In the genomic region with DNA sequence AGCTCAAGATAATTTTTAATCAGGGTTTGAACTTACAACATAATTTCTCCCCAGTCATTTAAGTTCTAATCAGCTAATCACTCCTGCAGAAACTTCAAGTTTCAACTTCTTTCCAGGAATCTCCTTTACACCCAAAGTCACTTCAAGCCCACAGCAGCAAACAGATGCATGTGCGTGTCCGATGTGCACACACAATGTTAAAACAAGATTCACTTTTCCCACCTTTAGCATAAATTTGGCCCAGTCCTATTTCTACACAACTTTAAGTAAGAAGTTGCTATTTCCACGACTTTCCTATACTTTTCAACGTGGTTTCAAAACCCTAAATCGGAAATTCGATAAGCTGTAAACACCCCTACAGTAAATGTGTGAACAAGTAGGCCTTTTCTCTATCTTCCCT, we compare ENCODE assay signal across 8 mouse cellular contexts. TPM values are rescaled to one million over a fixed set of nuclear protein-coding genes. Genes with fewer than 3 reads are reported as not detected.
DNase-seq lines count a peak whose midpoint lies in the region; ATAC-seq and TF ChIP-seq lines count a peak whose summit lies in the region.

No protein-coding gene starts in this region.

- TF ChIP-seq POLR2A in myocyte (IDR thresholded peaks at IDR 0.05; ENCODE audit: insufficient read length, low read depth) = no peak

- no peaks in the 10 kb centered on the region for H3K9me3 ChIP-seq in kidney, embryonic 16.5 days (ENCODE audit: low read length)
- H3K9me3 ChIP-seq in embryonic facial prominence, embryonic 11.5 days (replicated peaks; ENCODE audit: control insufficient read depth, low read length) = no peaks in the 10 kb centered on the region
- no peaks in the 10 kb centered on the region for H3K9me3 ChIP-seq in intestine, embryonic 16.5 days (ENCODE audit: control insufficient read depth, low read length)

- H3K79me2 ChIP-seq in myocyte (ENCODE audit: control insufficient read depth, insufficient read depth) = peaks cover 10% of the 10 kb centered on the region

- H3K27me3 ChIP-seq in kidney, embryonic 16.5 days (ENCODE audit: insufficient read depth, low read length) = no peaks in the 10 kb centered on the region
- no peaks in the 10 kb centered on the region for H3K27me3 ChIP-seq in embryonic facial prominence, embryonic 11.5 days (ENCODE audit: control insufficient read depth, insufficient read depth, low read length)
- no peaks in the 10 kb centered on the region for H3K27me3 ChIP-seq in intestine, embryonic 16.5 days (replicated peaks; ENCODE audit: control insufficient read depth, insufficient read depth, low read length)
- H3K27me3 ChIP-seq in myocyte (ENCODE audit: control insufficient read depth, insufficient read depth, insufficient read length) = no peaks in the 10 kb centered on the region

- intact Hi-C loops in left cerebral cortex, postnatal 4 days (cut with DNase I) = no loop called here
- intact Hi-C loops in left cerebral cortex, postnatal 25 days (cut with DNase I) = no loop called here

- peak overlapping the region; percentile 86 for H3K9ac ChIP-seq in kidney, embryonic 16.5 days (replicated peaks; ENCODE audit: low read length)
- H3K9ac ChIP-seq in embryonic facial prominence, embryonic 11.5 days (replicated peaks; ENCODE audit: low read length) = peak overlapping the region; percentile 13; the same call in 1 of the 2 replicates
- H3K9ac ChIP-seq in intestine, embryonic 16.5 days (ENCODE audit: low read depth, low read length) = peak overlapping the region; percentile 36

- no peak for DNase-seq in kidney, adult 18-20 months
- no peak for DNase-seq in embryonic facial prominence, embryonic 11.5 days (ENCODE audit: low spot score)
- DNase-seq in left cerebral cortex, postnatal 4 days = no peak
- no peak for DNase-seq in layer of hippocampus, adult 8-10 months (ENCODE audit: low spot score in 2 of 2)
- DNase-seq in left cerebral cortex, postnatal 25 days (ENCODE audit: low spot score in 2 of 2) = no peak

- H3K4me1 ChIP-seq in kidney, embryonic 16.5 days (ENCODE audit: insufficient read depth, low read length) = peaks cover 8% of the 10 kb centered on the region
- H3K4me1 ChIP-seq in embryonic facial prominence, embryonic 11.5 days (ENCODE audit: control insufficient read depth, insufficient read depth, low read length) = no peaks in the 10 kb centered on the region
- peaks cover 5% of the 10 kb centered on the region for H3K4me1 ChIP-seq in intestine, embryonic 16.5 days (ENCODE audit: control insufficient read depth, insufficient read depth, low read length)

- peak overlapping the region; percentile 62 for H3K4me2 ChIP-seq in kidney, embryonic 16.5 days (replicated peaks; ENCODE audit: low read depth, low read length)
- peak overlapping the region; percentile 32 for H3K4me2 ChIP-seq in embryonic facial prominence, embryonic 11.5 days (ENCODE audit: low read depth, low read length)
- peak overlapping the region; percentile 46 for H3K4me2 ChIP-seq in intestine, embryonic 16.5 days (ENCODE audit: low read depth, low read length)
- H3K4me2 ChIP-seq in myocyte (ENCODE audit: low read depth) = peak overlapping the region; percentile 76

- H3K27ac ChIP-seq in kidney, embryonic 16.5 days (ENCODE audit: low read length) = no peak overlapping the region; the same call in 1 of the 2 replicates
- H3K27ac ChIP-seq in embryonic facial prominence, embryonic 11.5 days (replicated peaks; ENCODE audit: low read depth, low read length) = no peak overlapping the region
- H3K27ac ChIP-seq in intestine, embryonic 16.5 days (ENCODE audit: low read length) = no peak overlapping the region

- no peaks in the 10 kb centered on the region for H3K36me3 ChIP-seq in kidney, embryonic 16.5 days (ENCODE audit: insufficient read depth, low read length)
- no peaks in the 10 kb centered on the region for H3K36me3 ChIP-seq in embryonic facial prominence, embryonic 11.5 days (replicated peaks; ENCODE audit: control insufficient read depth, insufficient read depth, low read depth, low read length)
- no peaks in the 10 kb centered on the region for H3K36me3 ChIP-seq in intestine, embryonic 16.5 days (ENCODE audit: control insufficient read depth, insufficient read depth, low read length)
- no peaks in the 10 kb centered on the region for H3K36me3 ChIP-seq in myocyte (ENCODE audit: control insufficient read depth, insufficient read depth)

- ATAC-seq in kidney, embryonic 16.5 days (ENCODE audit: low FRiP score, low TSS enrichment) = no peak
- ATAC-seq in embryonic facial prominence, embryonic 11.5 days (replicated peaks; ENCODE audit: insufficient number of reproducible peaks, low FRiP score, low TSS enrichment, low read depth) = no peak
- no peak for ATAC-seq in intestine, embryonic 16.5 days

- peak overlapping the region; percentile 91 for H3K4me3 ChIP-seq in kidney, embryonic 16.5 days (ENCODE audit: low read length)
- peak overlapping the region; percentile 79 for H3K4me3 ChIP-seq in embryonic facial prominence, embryonic 11.5 days (ENCODE audit: low read depth, low read length)
- H3K4me3 ChIP-seq in intestine, embryonic 16.5 days (ENCODE audit: low read length) = peak overlapping the region; percentile 92
- H3K4me3 ChIP-seq in myocyte = peak overlapping the region; percentile 62

- no peak overlapping the region for H3ac ChIP-seq in myocyte (ENCODE audit: control insufficient read depth, insufficient read length)

- 65% methylated on average over 6 of the region's 6 CpGs for WGBS in kidney, embryonic 16.5 days
- WGBS in embryonic facial prominence, embryonic 11.5 days = 72% methylated on average over 6 of the region's 6 CpGs
- 68% methylated on average over 6 of the region's 6 CpGs for WGBS in intestine, embryonic 16.5 days

TF ChIP-seq in myocyte, 11 proteins besides CTCF, POLR2A, EP300 and RAD21:
- no peak for TF ChIP-seq REST (IDR thresholded peaks at IDR 0.05; ENCODE audit: insufficient read depth, insufficient read length)
- TF ChIP-seq MYOG (IDR thresholded peaks at IDR 0.05; ENCODE audit: control insufficient read depth in 1 of 3, insufficient read depth in 1 of 3, insufficient read length in 2 of 3, low read depth in 2 of 3) = no peak

RNA-seq across cellular contexts. Expression of a gene that starts 0.6 kb away (rescaled TPM):
- 12.6 and 12.9 TPM in 2 replicates for polyA plus RNA-seq in kidney, embryonic 16.5 days (2015; fragmentation: Nextera tagmentation; extraction: Ambion mirVana)
- polyA plus RNA-seq in embryonic facial prominence, embryonic 11.5 days (2014; fragmentation: Nextera tagmentation; extraction: Ambion mirVana) = 16.7 and 18.2 TPM in 2 replicates
- polyA plus RNA-seq in intestine, embryonic 16.5 days (2015; fragmentation: Nextera tagmentation; extraction: Ambion mirVana) = 10.9 and 11.5 TPM in 2 replicates
- 5.9 TPM for polyA plus RNA-seq in myocyte (2012; fragmentation: generic; extraction: Trizol)
- total RNA-seq in left cerebral cortex, postnatal 4 days (2021) = 10 to 100 TPM; 20.7 to 21.5 TPM
- total RNA-seq in layer of hippocampus, adult 8-10 months (2022) = 10 to 100 TPM; 18.7 to 26.0 (median 21.8) TPM
- total RNA-seq in left cerebral cortex, postnatal 25 days (2021) = 10 to 100 TPM; 21.6 to 24.6 TPM

RNA-seq across cellular contexts. Expression of a gene that starts 29.3 kb away (rescaled TPM):
- 19.2 and 20.7 TPM in 2 replicates for polyA plus RNA-seq in kidney, embryonic 16.5 days (2015; fragmentation: Nextera tagmentation; extraction: Ambion mirVana)
- 19.4 and 21.1 TPM in 2 replicates for polyA plus RNA-seq in embryonic facial prominence, embryonic 11.5 days (2014; fragmentation: Nextera tagmentation; extraction: Ambion mirVana)
- 16.1 and 18.4 TPM in 2 replicates for polyA plus RNA-seq in intestine, embryonic 16.5 days (2015; fragmentation: Nextera tagmentation; extraction: Ambion mirVana)
- polyA plus RNA-seq in myocyte (2012; fragmentation: generic; extraction: Trizol) = 6.9 TPM
- total RNA-seq in left cerebral cortex, postnatal 4 days (2021) = 10 to 100 TPM; 12.6 to 13.1 TPM
- total RNA-seq in layer of hippocampus, adult 8-10 months (2022) = 10 to 100 TPM; 12.0 to 13.4 (median 12.5) TPM
- total RNA-seq in left cerebral cortex, postnatal 25 days (2021) = 10 to 100 TPM; 10.7 to 11.5 TPM

RNA-seq across cellular contexts. Expression of a gene that starts 30.1 kb away (rescaled TPM):
- polyA plus RNA-seq in kidney, embryonic 16.5 days (2015; fragmentation: Nextera tagmentation; extraction: Ambion mirVana) = 32.1 and 33.2 TPM in 2 replicates
- polyA plus RNA-seq in embryonic facial prominence, embryonic 11.5 days (2014; fragmentation: Nextera tagmentation; extraction: Ambion mirVana) = 27.0 and 29.1 TPM in 2 replicates
- polyA plus RNA-seq in intestine, embryonic 16.5 days (2015; fragmentation: Nextera tagmentation; extraction: Ambion mirVana) = 19.4 and 20.0 TPM in 2 replicates
- 6.4 TPM for polyA plus RNA-seq in myocyte (2012; fragmentation: generic; extraction: Trizol)
- 10 to 100 TPM; 21.9 to 25.9 TPM for total RNA-seq in left cerebral cortex, postnatal 4 days (2021)
- 10 to 100 TPM; 17.6 to 25.9 (median 22.3) TPM for total RNA-seq in layer of hippocampus, adult 8-10 months (2022)
- total RNA-seq in left cerebral cortex, postnatal 25 days (2021) = 10 to 100 TPM; 21.4 to 26.9 TPM

Comparison
In these comparisons a context has a peak if more than half of its experiments do, and no peak if none do; other contexts are left out.
1. H3K9ac ChIP-seq: peak in every context shown above with its lines; median percentile 86 in kidney, embryonic 16.5 days; 36 in intestine, embryonic 16.5 days; 13 in embryonic facial prominence, embryonic 11.5 days.